Mouse (Mus musculus) sigmoid colon, adult 10 weeks (tissue): ENCODE results near the gene Gm10354. TPM values are rescaled to one million over a fixed set of nuclear protein-coding genes. Genes with fewer than 3 reads are reported as not detected.

Experiments used
- polyA plus RNA-seq: library from polyadenylated mRNA; stranded (reverse); fragments of 350-450 nt; fragmentation: Illumina TruSeq; extraction: RNeasy Lipid Tissue Mini Kit (QIAGEN cat#74804); gene quantifications from one replicate; pipeline ENCODE4 v1.2.3, GENCODE M21; 2014; ENCODE audit warnings: low read depth, low replicate concordance

The Gm10354 gene
- polyA plus RNA-seq, result not detected

DNA sequence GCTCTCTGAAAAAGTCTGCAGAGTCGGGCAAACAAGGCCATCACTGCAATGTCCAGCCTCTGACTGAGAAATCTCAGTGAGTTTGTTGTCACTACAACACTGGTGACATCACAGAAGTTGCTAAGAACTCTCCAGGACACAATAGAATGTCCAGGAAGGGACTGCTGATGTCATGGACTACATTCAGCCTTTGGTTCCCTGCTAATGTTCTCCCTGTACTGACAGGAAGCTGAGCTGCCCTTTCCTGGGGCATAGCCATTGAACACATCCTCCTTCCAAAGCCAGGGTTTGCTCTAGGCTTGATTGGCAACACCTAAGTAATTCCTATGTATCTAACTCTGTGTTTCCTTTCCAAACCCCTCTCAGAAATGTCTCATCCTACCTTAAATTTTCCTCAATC lies at the start of gene Gm10354:
TSS of gene Gm10354 (minus strand) at position 101 of the 400 bp plus-strand sequence.

GRCm38 (mm10) chr5:14938329-14938728 lies 40.4 kb downstream of the Gm10354 start, which contains the start of gene Speer4e:
Gene Speer4e (minus strand): TSS chr5:14938429.

Other genes starting within 250 kb of the Gm10354 start
- not detected for gene Gm9758, start 64.0 kb downstream of the Gm10354 start, polyA plus RNA-seq
- not detected for gene Speer4e, start 40.5 kb downstream of the Gm10354 start, polyA plus RNA-seq
- gene Gm17019, start 54.1 kb upstream of the Gm10354 start, polyA plus RNA-seq, result not detected